Mouse (Mus musculus) neural tube, embryonic 15.5 days (tissue): ENCODE results near the gene Dnaaf2. TPM values are rescaled to one million over a fixed set of nuclear protein-coding genes. Genes with fewer than 3 reads are reported as not detected.
"Not testable (repeated sequence)": the region's sequence is repeated elsewhere in the genome, so short reads cannot be mapped to it uniquely, and the experiment has no call there.

Experiments
- ATAC-seq: fragments of 200-750 bp; cut with Nextera tagmentation; 2 replicates; pipeline ENCODE4 v1.8.0; 2017; ENCODE audit warnings: mild to moderate bottlenecking, moderate TSS enrichment, moderate library complexity; ENCODE audit not compliant: low FRiP score
- H3K27ac ChIP-seq: fragments of 300-500 bp; sonication (generic); replicated peaks from 2 replicates; pipeline ENCODE4 v1.5.1; 2015; ENCODE audit warnings: mild to moderate bottlenecking, inconsistent platforms
- H3K27me3 ChIP-seq: fragments of 300-500 bp; sonication (generic); replicated peaks from 2 replicates; pipeline ENCODE4 v1.6.1; 2015; ENCODE audit warnings: inconsistent platforms
- H3K36me3 ChIP-seq: fragments of 300-500 bp; sonication (generic); 2 replicates; pipeline ENCODE4 v1.6.1; 2015; ENCODE audit warnings: inconsistent platforms
- H3K4me1 ChIP-seq: fragments of 300-500 bp; sonication (generic); 2 replicates; pipeline ENCODE4 v1.6.1; 2015; ENCODE audit warnings: inconsistent platforms
- H3K4me2 ChIP-seq: fragments of 300-500 bp; sonication (generic); 2 replicates; pipeline ENCODE4 v1.6.1; 2015; ENCODE audit warnings: inconsistent platforms, mild to moderate bottlenecking, moderate library complexity
- H3K4me3 ChIP-seq: fragments of 300-500 bp; sonication (generic); replicated peaks from 2 replicates; pipeline ENCODE4 v1.5.1; 2015; ENCODE audit warnings: mild to moderate bottlenecking, inconsistent platforms
- H3K9ac ChIP-seq: fragments of 300-500 bp; sonication (generic); replicated peaks from 2 replicates; pipeline ENCODE4 v1.6.1; 2015; ENCODE audit warnings: mild to moderate bottlenecking, inconsistent platforms
- H3K9me3 ChIP-seq: fragments of 300-500 bp; sonication (generic); replicated peaks from 2 replicates; pipeline ENCODE4 v1.6.1; 2016; ENCODE audit warnings: inconsistent platforms
- WGBS: fragments of 180-500 bp; shearing (Covaris S2); methylation state at CpG from one replicate; pipeline ENCODE4 v1.1.7; 2015; ENCODE audit warnings: mixed read lengths; 5-methylcytosine and 5-hydroxymethylcytosine counted together
- polyA plus RNA-seq: library from polyadenylated mRNA; unstranded; fragments of >200 nt; fragmentation: Nextera tagmentation; extraction: Ambion mirVana; gene quantifications from 2 replicates; pipeline ENCODE4 v1.2.1, GENCODE M21; 2015

Dnaaf2 gene
- polyA plus RNA-seq, 1 experiment from 2014 or later = 7.7 TPM

GRCm38 (mm10) chr12:69179371-69179770, 18.9 kb downstream of the Dnaaf2 start:
- peaks cover 8% of the 10 kb centered on the region for H3K36me3 ChIP-seq
- no peak overlapping the region for H3K4me3 ChIP-seq
- ATAC-seq = no peak
- 73% methylated on average over 12 of the region's 12 CpGs for WGBS
- peaks cover 6% of the 10 kb centered on the region for H3K4me1 ChIP-seq
- no peak overlapping the region for H3K4me2 ChIP-seq
- no peak overlapping the region for H3K27ac ChIP-seq
- no peaks in the 10 kb centered on the region for H3K27me3 ChIP-seq
- no peak overlapping the region for H3K9ac ChIP-seq
- no peaks in the 10 kb centered on the region for H3K9me3 ChIP-seq

GRCm38 (mm10) chr12:69177526-69177925, 20.7 kb downstream of the Dnaaf2 start:
- 75% methylated on average over 3 of the region's 3 CpGs for WGBS

GRCm38 (mm10) chr12:69175975-69176374, 22.3 kb downstream of the Dnaaf2 start:
- 94% methylated on average over 3 of the region's 3 CpGs for WGBS
- no peaks in the 10 kb centered on the region for H3K27me3 ChIP-seq

More at GRCm38 (mm10) chr12:69177526-69177925, 20.7 kb downstream of the Dnaaf2 start:
- Histone ChIP-seq H3K36me3 (peaks cover 8% of the 10 kb centered on the region), H3K27ac (no peak overlapping the region), H3K27me3 (no peaks in the 10 kb centered on the region), H3K9ac (no peak overlapping the region), H3K4me1 (no peaks in the 10 kb centered on the region), H3K4me2 (no peak overlapping the region), H3K9me3 (no peaks in the 10 kb centered on the region), H3K4me3 (no peak overlapping the region)
- no peak for ATAC-seq

GRCm38 (mm10) chr12:69171307-69171706, 26.9 kb downstream of the Dnaaf2 start:
- Histone ChIP-seq H3K4me3 (no peak overlapping the region), H3K4me1 (peaks cover 11% of the 10 kb centered on the region), H3K9me3 (no peaks in the 10 kb centered on the region), H3K4me2 (no peak overlapping the region), H3K27me3 (no peaks in the 10 kb centered on the region), H3K27ac (no peak overlapping the region), H3K9ac (no peak overlapping the region), H3K36me3 (no peaks in the 10 kb centered on the region)
- WGBS = 94% methylated on average over 2 of the region's 2 CpGs
- ATAC-seq = no peak

More at GRCm38 (mm10) chr12:69175975-69176374, 22.3 kb downstream of the Dnaaf2 start:
- ATAC-seq = no peak
- H3K4me1 ChIP-seq = no peaks in the 10 kb centered on the region
- H3K27ac ChIP-seq = no peak overlapping the region
- no peak overlapping the region for H3K4me3 ChIP-seq
- no peaks in the 10 kb centered on the region for H3K9me3 ChIP-seq
- H3K9ac ChIP-seq = no peak overlapping the region
- H3K36me3 ChIP-seq = no peaks in the 10 kb centered on the region
- H3K4me2 ChIP-seq = no peak overlapping the region

- no peaks in the 10 kb centered on the region for H3K9me3 ChIP-seq
- H3K4me2 ChIP-seq = peak within 1 kb of the TSS; percentile 94
- peak within 1 kb of the TSS; percentile 81 for H3K27ac ChIP-seq
- no peaks in the 10 kb centered on the region for H3K36me3 ChIP-seq
- 0% methylated on average over 40 of the region's 40 CpGs for WGBS
- H3K4me1 ChIP-seq = peaks cover 11% of the 10 kb centered on the region
- peak; percentile 94 for ATAC-seq
- H3K4me3 ChIP-seq = peak within 1 kb of the TSS; percentile 76
- H3K27me3 ChIP-seq = no peaks in the 10 kb centered on the region
- H3K9ac ChIP-seq = peak within 1 kb of the TSS; percentile 75
These were observed 29.6 kb downstream of the Dnaaf2 start, which contains the start of gene Lrr1 for GRCm38 (mm10) chr12:69168461-69169106. Gene Lrr1 (plus strand): TSS chr12:69168814.

GRCm38 (mm10) chr12:69167656-69168460, 30.4 kb downstream of the Dnaaf2 start:
- Histone ChIP-seq H3K9ac (peak overlapping the region; percentile 75), H3K27me3 (no peaks in the 10 kb centered on the region), H3K4me2 (peak overlapping the region; percentile 94), H3K36me3 (no peaks in the 10 kb centered on the region), H3K4me1 (peaks cover 11% of the 10 kb centered on the region), H3K27ac (peak overlapping the region; percentile 81), H3K9me3 (no peaks in the 10 kb centered on the region), H3K4me3 (peak overlapping the region; percentile 76)
- ATAC-seq = peak; percentile 78
- 8% methylated on average over 18 of the region's 18 CpGs for WGBS

GRCm38 (mm10) chr12:69166861-69167581, 31.2 kb downstream of the Dnaaf2 start:
- ATAC-seq, H3K36me3 ChIP-seq, H3K27ac ChIP-seq, H3K4me2 ChIP-seq, H3K4me3 ChIP-seq, H3K9ac ChIP-seq, H3K27me3 ChIP-seq, H3K9me3 ChIP-seq: not testable (repeated sequence)
- H3K4me1 ChIP-seq = peaks cover 11% of the 10 kb centered on the region
- 77% methylated on average over 8 of the region's 8 CpGs for WGBS

- no peak overlapping the region for H3K4me3 ChIP-seq
- 70% methylated on average over 3 of the region's 3 CpGs for WGBS
- no peaks in the 10 kb centered on the region for H3K36me3 ChIP-seq
- no peaks in the 10 kb centered on the region for H3K9me3 ChIP-seq
- no peak overlapping the region for H3K9ac ChIP-seq
- H3K4me1 ChIP-seq = peaks cover 11% of the 10 kb centered on the region
- no peak overlapping the region for H3K4me2 ChIP-seq
- H3K27ac ChIP-seq = no peak overlapping the region
- no peaks in the 10 kb centered on the region for H3K27me3 ChIP-seq
- no peak for ATAC-seq
These were observed 33.3 kb downstream of the Dnaaf2 start for GRCm38 (mm10) chr12:69164904-69165303.

- 90% methylated on average over 4 of the region's 4 CpGs for WGBS
These were observed 34.6 kb downstream of the Dnaaf2 start for GRCm38 (mm10) chr12:69163586-69163985.

GRCm38 (mm10) chr12:69160677-69161076, 37.6 kb downstream of the Dnaaf2 start:
- not testable (repeated sequence) for H3K4me3 ChIP-seq, H3K27ac ChIP-seq, H3K9ac ChIP-seq, H3K27me3 ChIP-seq, H3K9me3 ChIP-seq, ATAC-seq, H3K4me2 ChIP-seq
- WGBS = 71% methylated on average over 2 of the region's 2 CpGs
- Histone ChIP-seq H3K36me3 (peaks cover 16% of the 10 kb centered on the region), H3K4me1 (peaks cover 13% of the 10 kb centered on the region)

More at GRCm38 (mm10) chr12:69163586-69163985, 34.6 kb downstream of the Dnaaf2 start:
- H3K9me3 ChIP-seq, H3K27me3 ChIP-seq, H3K4me1 ChIP-seq, H3K9ac ChIP-seq, H3K4me2 ChIP-seq, H3K27ac ChIP-seq, H3K36me3 ChIP-seq, H3K4me3 ChIP-seq, ATAC-seq: not testable (repeated sequence)

GRCm38 (mm10) chr12:69159578-69159940, 38.7 kb downstream of the Dnaaf2 start:
- Histone ChIP-seq H3K4me1 (peaks cover 13% of the 10 kb centered on the region), H3K27ac (0 out of 2 replicates have a peak overlapping the region, but pooled peaks have one; percentile 58), H3K36me3 (peaks cover 16% of the 10 kb centered on the region), H3K9me3 (no peaks in the 10 kb centered on the region), H3K9ac (no peak overlapping the region), H3K27me3 (no peaks in the 10 kb centered on the region), H3K4me3 (peak overlapping the region; percentile 69; the same call in 1 of the 2 replicates), H3K4me2 (peak overlapping the region; percentile 39)
- ATAC-seq = peak; percentile 9; the same call in 1 of the 2 replicates
- WGBS = 4% methylated on average over 9 of the region's 9 CpGs
